Mouse (Mus musculus) spleen, postnatal 10 days (tissue): ENCODE data around the gene 1810062G17Rik.

Experiments used
- DNase-seq, 2 experiments: peaks; one replicate each; pipeline ENCODE4 v3.0.0; 2021 to 2022; ENCODE audit warnings: low spot score in 2 of 2

The 1810062G17Rik gene

DNA sequence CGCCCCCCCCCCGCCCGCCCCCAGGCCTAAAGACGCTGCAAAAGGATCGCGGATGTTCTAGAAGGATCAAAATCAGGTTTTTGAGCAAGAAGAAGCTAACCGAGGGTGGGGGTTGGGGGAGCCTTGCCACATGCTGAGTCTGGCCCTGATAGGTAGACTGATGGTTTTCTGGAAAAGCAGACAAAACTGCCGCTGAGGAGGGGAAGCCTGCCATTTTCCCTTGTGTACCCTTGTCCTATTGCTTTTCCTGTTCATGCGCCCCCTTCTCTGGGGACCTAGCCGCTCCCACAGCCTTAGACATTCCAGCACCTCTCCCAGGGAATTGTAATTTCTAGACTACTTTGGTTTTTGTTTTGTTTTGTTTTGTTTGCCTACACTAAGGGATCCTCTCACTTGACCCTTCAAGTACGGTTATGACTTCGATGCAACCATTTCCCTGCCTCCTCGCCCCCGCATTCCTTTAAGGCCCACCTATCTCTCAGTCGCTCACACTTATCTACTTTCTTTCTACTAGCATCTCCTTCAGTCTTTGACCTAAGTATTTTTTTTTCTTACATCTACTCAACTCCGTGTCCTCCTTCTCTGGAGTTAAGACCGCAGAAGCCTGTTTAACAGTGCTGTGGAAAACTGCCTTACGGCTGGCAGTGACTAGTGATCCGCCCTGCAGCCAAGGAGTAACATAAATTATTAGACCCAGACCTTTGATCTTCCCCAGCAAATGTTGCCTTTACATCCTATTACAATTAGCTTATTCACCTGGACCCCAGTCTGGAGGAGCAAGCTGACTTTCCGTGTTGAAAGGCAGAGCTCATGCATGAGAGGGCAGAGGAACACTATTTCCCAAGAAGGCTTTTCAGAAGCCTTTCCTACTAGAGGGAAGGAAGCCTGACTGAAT lies 771 bp downstream of the 1810062G17Rik start:
- no peak for DNase-seq

DNA sequence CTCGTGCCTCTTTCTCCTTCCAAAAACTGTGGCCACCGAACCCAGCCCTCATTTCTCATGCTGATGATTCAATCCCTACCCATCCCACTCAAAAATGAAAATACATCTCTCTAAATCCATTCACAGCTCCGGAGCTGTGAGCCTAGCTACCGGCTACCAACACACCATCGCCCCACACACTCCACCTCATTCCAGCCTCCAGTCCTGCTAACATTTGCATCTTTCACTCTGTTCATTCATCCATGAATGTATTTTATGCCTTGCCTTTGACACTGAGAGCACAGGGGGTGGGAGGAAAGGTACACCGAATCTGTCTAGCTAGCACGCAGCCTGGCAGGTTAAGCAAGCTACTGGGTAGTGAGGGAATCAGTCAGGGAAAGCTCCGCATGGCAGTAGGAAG lies 3.0 kb downstream of the 1810062G17Rik start:
- no peak for DNase-seq

DNA sequence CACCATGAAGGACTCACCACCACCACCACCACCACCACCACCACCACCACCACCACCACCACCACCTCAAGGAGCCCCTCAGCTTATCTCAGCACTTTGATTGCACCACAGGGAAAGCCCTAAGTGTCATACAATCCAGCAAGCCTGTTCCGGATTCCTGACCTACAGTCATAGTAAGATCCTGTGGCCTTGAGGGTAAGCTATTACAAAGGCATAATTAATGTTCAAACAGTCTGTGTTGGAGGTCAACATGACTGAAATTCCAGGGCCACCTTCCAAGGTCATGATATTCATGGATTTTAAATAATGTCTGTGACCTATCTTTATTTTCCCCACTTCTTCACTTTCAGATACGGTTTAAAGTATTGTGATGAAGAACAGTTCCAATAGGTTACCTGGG lies 4.7 kb downstream of the 1810062G17Rik start:
- DNase-seq: no peak

- DNase-seq: no peak
Observed at GRCm38 (mm10) chr3:36481776-36482193, 6.0 kb downstream of the 1810062G17Rik start.

DNA sequence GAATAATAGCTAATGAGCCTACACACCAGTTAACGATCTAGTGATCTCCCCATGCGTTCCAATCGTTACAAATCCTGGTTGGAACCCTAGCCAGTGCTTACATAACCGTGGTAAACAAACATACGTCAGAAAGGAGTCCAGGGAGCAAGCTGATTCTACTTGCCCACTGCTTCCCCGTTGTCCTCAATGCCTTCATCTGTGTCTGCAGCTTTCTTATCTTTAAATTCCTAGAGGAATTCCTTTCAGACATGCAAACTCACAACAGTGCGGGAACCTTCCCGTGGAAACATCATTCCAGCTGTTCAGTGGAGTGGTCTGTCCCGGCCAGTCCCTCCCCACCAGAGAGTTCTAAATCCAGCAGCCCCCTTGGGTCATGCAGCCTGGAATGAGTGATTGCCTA lies 7.2 kb downstream of the 1810062G17Rik start:
- DNase-seq: no peak

GRCm38 (mm10) chr3:36484292-36484691 lies 8.6 kb downstream of the 1810062G17Rik start:
- no peak for DNase-seq

GRCm38 (mm10) chr3:36486176-36486575 lies 10.4 kb downstream of the 1810062G17Rik start:
- DNase-seq: no peak

- no peak for DNase-seq
Observed at GRCm38 (mm10) chr3:36486881-36487280, 11.1 kb downstream of the 1810062G17Rik start.

- no peak for DNase-seq
Observed at GRCm38 (mm10) chr3:36488367-36488766, 12.6 kb downstream of the 1810062G17Rik start.

GRCm38 (mm10) chr3:36488899-36489589 lies 13.3 kb downstream of the 1810062G17Rik start:
- DNase-seq: no peak

DNA sequence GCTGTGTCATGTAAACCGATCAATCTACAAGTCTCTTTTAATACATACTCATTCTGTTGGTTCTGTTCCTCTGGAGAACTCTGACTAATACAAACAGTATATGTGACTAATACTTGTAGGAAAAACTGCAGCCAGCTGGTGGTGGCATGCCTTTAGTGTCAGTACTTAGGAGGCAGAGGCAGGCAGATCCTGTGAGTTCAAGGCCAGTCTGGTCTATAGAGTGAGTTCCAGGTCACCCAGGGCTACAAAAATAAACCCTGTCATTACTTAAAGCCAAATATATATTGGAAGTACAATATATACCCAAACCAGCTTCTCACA lies 13.8 kb downstream of the 1810062G17Rik start:
- DNase-seq: no peak

- DNase-seq: no peak
Observed at GRCm38 (mm10) chr3:36491535-36491934, 15.8 kb downstream of the 1810062G17Rik start.

DNA sequence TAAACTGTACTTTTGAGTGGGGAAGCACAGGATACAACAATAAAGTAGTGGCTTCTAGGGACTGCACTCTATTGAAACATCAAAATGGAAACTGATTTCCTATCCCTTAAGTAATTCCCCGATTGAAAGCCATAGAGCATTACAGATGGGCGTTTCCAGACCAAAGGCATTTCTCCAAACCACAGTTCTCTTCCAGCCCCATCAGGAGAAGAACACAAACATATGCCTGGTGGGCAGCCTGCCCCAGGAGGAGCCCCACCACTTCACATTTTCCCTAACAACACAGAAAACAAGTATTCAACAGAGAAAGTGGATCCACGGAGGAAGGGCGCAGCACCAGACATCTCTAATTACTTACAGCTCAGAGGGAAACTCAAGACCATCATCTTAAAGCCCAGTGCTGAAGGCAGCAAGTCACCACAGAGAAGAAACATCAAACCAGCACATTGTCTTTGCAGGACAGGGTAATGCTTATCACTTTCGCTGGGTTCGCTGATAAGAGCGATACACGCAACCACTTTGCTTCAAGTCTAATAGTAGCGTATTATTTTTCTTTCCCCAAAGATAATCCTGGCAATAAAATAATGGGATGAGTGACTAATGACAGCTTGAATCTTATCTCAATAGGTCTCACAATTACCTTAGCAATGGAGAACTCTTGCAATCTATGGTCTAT lies 17.1 kb downstream of the 1810062G17Rik start:
- DNase-seq: no peak

DNA sequence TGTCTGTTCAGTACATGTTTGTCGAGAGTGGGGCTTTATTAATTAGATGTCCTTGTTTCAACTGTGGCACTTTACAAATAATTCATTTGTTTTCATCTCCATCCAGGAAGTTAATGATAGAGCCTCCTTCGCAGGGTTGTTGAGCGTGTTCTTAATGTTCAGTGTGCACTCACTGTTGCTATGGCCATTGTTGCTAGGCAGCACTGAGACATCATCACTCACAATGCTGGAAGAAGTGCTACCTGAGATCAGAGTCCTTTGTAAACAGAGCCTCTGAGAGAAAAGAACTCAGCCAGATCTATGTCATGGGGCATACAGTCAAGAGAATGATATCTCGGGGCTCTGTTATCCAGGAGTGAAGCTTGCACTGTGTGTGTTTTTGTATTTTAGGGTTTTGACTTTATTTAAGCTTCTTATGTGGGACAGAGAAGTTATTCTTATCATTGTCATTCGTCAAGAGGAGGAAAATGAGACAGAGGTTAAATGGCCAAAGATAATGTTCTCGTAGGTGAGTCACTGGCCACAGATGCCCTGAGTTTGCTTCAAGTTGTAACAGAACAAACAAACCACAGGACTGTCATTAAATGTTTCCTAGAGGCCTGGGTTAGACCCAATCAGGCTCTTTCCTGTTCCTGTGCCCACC lies 18.0 kb downstream of the 1810062G17Rik start:
- no peak for DNase-seq

- no peak for DNase-seq
Observed at GRCm38 (mm10) chr3:36494613-36495012, 18.9 kb downstream of the 1810062G17Rik start.

DNA sequence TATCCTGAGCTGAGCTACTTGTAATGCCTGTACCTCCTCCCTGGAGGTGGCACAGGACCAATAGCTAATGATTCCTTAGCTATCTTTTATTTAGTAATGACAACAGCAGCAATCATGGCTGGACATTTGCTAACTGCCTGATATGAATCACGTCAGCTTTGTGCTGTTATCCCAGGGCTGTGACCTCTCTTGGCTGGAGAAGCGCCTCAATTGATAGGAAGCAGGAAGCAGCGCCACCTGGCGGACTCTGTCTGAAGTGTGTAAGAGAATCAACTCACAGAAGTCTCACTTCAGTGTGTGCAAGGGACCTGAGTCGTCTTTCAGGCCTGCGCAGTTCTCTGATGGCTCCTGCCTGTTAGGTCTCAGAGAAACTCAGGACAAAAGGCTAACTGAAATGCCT lies 19.7 kb downstream of the 1810062G17Rik start:
- DNase-seq: peak; percentile 57 to 86

DNA sequence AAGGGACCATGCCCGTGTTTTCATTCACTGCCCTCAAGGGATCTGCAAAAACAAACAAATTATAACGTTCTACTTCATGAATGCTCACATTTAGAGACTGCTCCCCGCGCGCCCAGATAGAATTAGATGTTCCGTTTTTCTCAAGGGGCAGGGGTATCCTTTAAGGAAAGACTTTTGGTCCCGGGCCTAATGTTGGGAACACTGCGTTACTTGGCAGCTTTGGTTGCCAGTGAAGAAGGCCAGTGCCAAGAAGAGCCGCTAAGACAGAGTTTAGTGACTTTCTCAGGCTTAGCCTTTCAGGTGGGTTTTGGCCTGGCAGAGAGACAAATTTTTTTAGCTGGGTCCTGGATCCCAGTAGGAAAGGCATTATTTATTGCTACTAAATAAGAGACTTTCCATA lies 20.5 kb downstream of the 1810062G17Rik start:
- DNase-seq: no peak

- peak; percentile 9 to 58 for DNase-seq
Observed at GRCm38 (mm10) chr3:36496746-36497145, 21.0 kb downstream of the 1810062G17Rik start.

DNA sequence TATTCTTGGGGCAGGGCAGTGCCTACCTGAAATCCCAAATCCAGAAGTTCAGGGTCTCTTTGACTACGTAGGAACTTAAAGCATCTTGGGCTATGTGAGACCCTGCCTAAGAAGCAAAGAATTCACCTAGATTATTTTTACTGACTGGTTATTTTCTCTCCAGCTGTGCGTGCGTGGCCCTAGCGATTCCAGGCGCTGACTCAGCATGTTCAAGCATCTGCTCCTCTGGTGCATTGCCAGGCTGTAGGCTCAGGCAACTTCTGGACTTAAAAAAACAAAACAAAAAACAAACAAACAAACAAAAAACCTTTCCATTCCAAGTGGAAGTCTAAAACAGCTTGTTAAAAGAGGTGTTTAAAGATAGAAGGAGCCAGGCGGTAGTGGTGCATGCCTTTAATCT lies 22.5 kb downstream of the 1810062G17Rik start:
- no peak for DNase-seq

DNA sequence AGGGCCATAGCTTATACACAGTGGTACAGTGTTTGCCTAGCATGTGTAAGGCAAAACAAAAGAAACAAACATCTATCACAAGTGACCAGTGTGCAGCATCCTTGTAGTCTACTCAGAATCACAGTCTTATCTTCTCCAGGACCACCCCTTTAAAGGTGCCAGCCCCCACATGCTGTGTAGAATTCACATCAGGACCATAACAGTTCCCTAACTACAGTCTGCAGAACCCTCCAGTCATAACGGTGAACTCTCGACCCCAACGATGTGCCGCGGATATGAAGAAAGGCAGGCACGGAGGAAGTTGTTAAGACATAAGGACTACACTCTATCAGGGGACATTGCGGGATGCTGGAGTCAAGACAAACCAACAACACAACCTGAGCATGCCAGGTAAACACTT lies 23.7 kb downstream of the 1810062G17Rik start:
- DNase-seq: no peak

DNA sequence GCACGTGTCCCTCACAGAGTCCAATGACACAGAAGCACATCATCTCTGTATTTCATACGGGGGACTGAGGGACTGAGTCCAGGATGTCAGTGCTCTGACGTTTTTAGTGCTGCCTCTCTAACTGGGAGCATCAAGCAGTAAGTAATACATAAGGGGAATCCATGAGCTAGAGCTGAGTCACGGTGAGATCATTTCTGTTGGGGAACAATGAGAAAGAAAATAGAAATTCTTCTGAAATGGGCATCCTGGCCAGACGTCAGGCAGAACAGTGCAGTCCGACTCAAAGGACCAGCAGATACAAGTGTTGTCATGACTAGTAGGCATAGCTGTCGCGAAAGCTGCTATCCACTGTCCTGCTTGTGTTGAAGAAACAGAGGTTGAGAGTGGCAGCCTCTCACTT lies 25.2 kb downstream of the 1810062G17Rik start:
- DNase-seq: no peak

DNA sequence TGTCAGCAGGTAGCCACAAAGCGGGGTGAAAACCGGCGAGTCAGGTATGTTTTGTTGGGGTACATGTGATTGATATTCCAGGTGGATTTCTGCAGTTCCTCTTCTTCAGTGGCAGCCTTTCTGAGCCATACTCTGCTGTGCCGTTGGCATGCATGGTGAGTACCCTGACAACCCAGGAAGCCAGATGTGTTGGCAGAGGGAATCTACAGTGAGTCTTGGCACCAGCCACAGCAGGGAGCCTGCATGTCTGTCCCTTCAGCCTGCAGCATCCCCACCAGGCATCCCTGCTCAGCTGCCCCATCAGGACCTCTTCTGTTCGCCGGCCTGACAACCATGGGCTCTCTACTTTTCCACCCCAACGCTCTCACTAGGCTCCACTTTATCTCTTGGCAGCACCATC lies 25.8 kb downstream of the 1810062G17Rik start:
- DNase-seq: no peak
